Mouse (Mus musculus): ENCODE results near the gene 2310011J03Rik. TPM values are rescaled to one million over a fixed set of nuclear protein-coding genes. Genes with fewer than 3 reads are reported as not detected.

Gene 2310011J03Rik
- polyA plus RNA-seq, 1 experiment from 2014 or later, result 44.5 TPM

- Histone ChIP-seq H3K27ac (replicated peaks) (peak overlapping the region; percentile 98), H3K9me3 (no peaks in the 10 kb centered on the region), H3K27me3 (no peaks in the 10 kb centered on the region; the same call in none of the 2 replicates), H3K4me1 (peaks cover 86% of the 10 kb centered on the region), H3K4me3 (peak overlapping the region; percentile 43), H3K9ac (replicated peaks) (peak overlapping the region; percentile 49), H3K4me2 (replicated peaks) (peak overlapping the region; percentile 79), H3K36me3 (peaks cover 19% of the 10 kb centered on the region)
- 74% methylated on average over 5 of the region's 5 CpGs for WGBS
- no peak for ATAC-seq (ENCODE audit: low FRiP score, low read depth)
These were observed 23.5 kb downstream of the 2310011J03Rik start for GRCm38 (mm10) chr10:80296824-80297223.

- Histone ChIP-seq H3K36me3 (peaks cover 19% of the 10 kb centered on the region), H3K27ac (replicated peaks) (peak within 1 kb of the TSS; percentile 98), H3K4me2 (replicated peaks) (peak within 1 kb of the TSS; percentile 79), H3K4me1 (peaks cover 80% of the 10 kb centered on the region), H3K9ac (replicated peaks) (peak within 1 kb of the TSS; percentile 49), H3K4me3 (peak within 1 kb of the TSS; percentile 43), H3K9me3 (no peaks in the 10 kb centered on the region), H3K27me3 (no peaks in the 10 kb centered on the region; the same call in none of the 2 replicates)
- peak; percentile 48 for ATAC-seq (ENCODE audit: low FRiP score, low read depth)
- WGBS, result 1% methylated on average over 26 of the region's 26 CpGs
These were observed 24.5 kb downstream of the 2310011J03Rik start, which contains the start of gene Apc2 for GRCm38 (mm10) chr10:80295618-80296425. Gene Apc2 (plus strand): TSS chr10:80295977.

GRCm38 (mm10) chr10:80294788-80295303 is 25.5 kb downstream of the 2310011J03Rik start:
- Histone ChIP-seq H3K9ac (replicated peaks) (no peak overlapping the region; the same call in 1 of the 2 replicates), H3K9me3 (no peaks in the 10 kb centered on the region), H3K27me3 (no peaks in the 10 kb centered on the region; the same call in none of the 2 replicates), H3K4me2 (replicated peaks) (peak overlapping the region; percentile 1; the same call in 1 of the 2 replicates), H3K36me3 (peaks cover 19% of the 10 kb centered on the region), H3K4me1 (peaks cover 71% of the 10 kb centered on the region), H3K27ac (replicated peaks) (peak overlapping the region; percentile 98; the same call in 1 of the 2 replicates), H3K4me3 (no peak overlapping the region)
- 52% methylated on average over 7 of the region's 7 CpGs for WGBS
- ATAC-seq (ENCODE audit: low FRiP score, low read depth), result no peak

- peaks cover 65% of the 10 kb centered on the region for H3K4me1 ChIP-seq
- no peak overlapping the region; the same call in 1 of the 2 replicates for H3K9ac ChIP-seq (replicated peaks)
- H3K27ac ChIP-seq (replicated peaks), result no peak overlapping the region
These were observed 26.0 kb downstream of the 2310011J03Rik start for GRCm38 (mm10) chr10:80294311-80294710.

GRCm38 (mm10) chr10:80293325-80293724 is 27.0 kb downstream of the 2310011J03Rik start:
- Histone ChIP-seq H3K9ac (replicated peaks) (peak overlapping the region; percentile 99), H3K4me2 (replicated peaks) (peak overlapping the region; percentile 96), H3K9me3 (no peaks in the 10 kb centered on the region), H3K4me1 (peaks cover 57% of the 10 kb centered on the region), H3K27ac (replicated peaks) (peak overlapping the region; percentile 91), H3K4me3 (peak overlapping the region; percentile 94), H3K36me3 (peaks cover 30% of the 10 kb centered on the region), H3K27me3 (no peaks in the 10 kb centered on the region; the same call in 1 of the 2 replicates)
- no peak for ATAC-seq (ENCODE audit: low FRiP score, low read depth)
- 25% methylated on average over 14 of the region's 14 CpGs for WGBS

More at GRCm38 (mm10) chr10:80294311-80294710, 26.0 kb downstream of the 2310011J03Rik start:
- H3K27me3 ChIP-seq, result no peaks in the 10 kb centered on the region; the same call in 1 of the 2 replicates
- H3K4me3 ChIP-seq, result peak overlapping the region; percentile 1; the same call in 1 of the 2 replicates
- peaks cover 20% of the 10 kb centered on the region for H3K36me3 ChIP-seq
- peak overlapping the region; percentile 1; the same call in 1 of the 2 replicates for H3K4me2 ChIP-seq (replicated peaks)
- 77% methylated on average over 4 of the region's 4 CpGs for WGBS
- no peak for ATAC-seq (ENCODE audit: low FRiP score, low read depth)
- no peaks in the 10 kb centered on the region for H3K9me3 ChIP-seq

- H3K27ac ChIP-seq (replicated peaks), result peak within 1 kb of the TSS; percentile 91
- H3K4me1 ChIP-seq, result peaks cover 48% of the 10 kb centered on the region
- peak within 1 kb of the TSS; percentile 94 for H3K4me3 ChIP-seq
- H3K9ac ChIP-seq (replicated peaks), result peak within 1 kb of the TSS; percentile 99
- no peaks in the 10 kb centered on the region for H3K9me3 ChIP-seq
- H3K4me2 ChIP-seq (replicated peaks), result peak within 1 kb of the TSS; percentile 96
- H3K27me3 ChIP-seq, result no peaks in the 10 kb centered on the region; the same call in 1 of the 2 replicates
- ATAC-seq (ENCODE audit: low FRiP score, low read depth), result peak; percentile 77
- WGBS, result under 1% methylated on average over 72 of the region's 72 CpGs
- peaks cover 37% of the 10 kb centered on the region for H3K36me3 ChIP-seq
These were observed 27.8 kb downstream of the 2310011J03Rik start, which contains the start of gene Rps15 for GRCm38 (mm10) chr10:80292251-80293146. Gene Rps15 (plus strand): TSS chr10:80292453.

GRCm38 (mm10) chr10:80288657-80289056 is 31.7 kb downstream of the 2310011J03Rik start:
- no peak overlapping the region for H3K4me2 ChIP-seq (replicated peaks)
- H3K9ac ChIP-seq (replicated peaks), result no peak overlapping the region
- H3K36me3 ChIP-seq, result peaks cover 59% of the 10 kb centered on the region
- H3K27me3 ChIP-seq, result no peaks in the 10 kb centered on the region; the same call in 1 of the 2 replicates
- ATAC-seq (ENCODE audit: low FRiP score, low read depth), result no peak
- peaks cover 12% of the 10 kb centered on the region for H3K4me1 ChIP-seq
- no peak overlapping the region for H3K4me3 ChIP-seq
- no peak overlapping the region for H3K27ac ChIP-seq (replicated peaks)
- no peaks in the 10 kb centered on the region for H3K9me3 ChIP-seq
- WGBS, result 77% methylated on average over 8 of the region's 8 CpGs

- WGBS, result 95% methylated on average over 12 of the region's 12 CpGs
- ATAC-seq (ENCODE audit: low FRiP score, low read depth), result no peak
- Histone ChIP-seq H3K4me1 (peaks cover 7% of the 10 kb centered on the region), H3K36me3 (peaks cover 61% of the 10 kb centered on the region), H3K27me3 (no peaks in the 10 kb centered on the region; the same call in 1 of the 2 replicates), H3K9me3 (no peaks in the 10 kb centered on the region), H3K4me2 (replicated peaks) (no peak overlapping the region), H3K4me3 (no peak overlapping the region), H3K9ac (replicated peaks) (no peak overlapping the region), H3K27ac (replicated peaks) (no peak overlapping the region)
These were observed 32.2 kb downstream of the 2310011J03Rik start for GRCm38 (mm10) chr10:80288097-80288496.

- no peak overlapping the region for H3K4me3 ChIP-seq
- H3K9ac ChIP-seq (replicated peaks), result no peak overlapping the region; the same call in 1 of the 2 replicates
- H3K27ac ChIP-seq (replicated peaks), result 0 out of 2 replicates have a peak overlapping the region, but pooled peaks have one; percentile 15
- WGBS, result 76% methylated on average over 9 of the region's 15 CpGs
- no peak for ATAC-seq (ENCODE audit: low FRiP score, low read depth)
- no peaks in the 10 kb centered on the region for H3K9me3 ChIP-seq
- H3K36me3 ChIP-seq, result peaks cover 87% of the 10 kb centered on the region
- H3K27me3 ChIP-seq, result no peaks in the 10 kb centered on the region; the same call in 1 of the 2 replicates
- no peak overlapping the region for H3K4me2 ChIP-seq (replicated peaks)
- H3K4me1 ChIP-seq, result peaks cover 3% of the 10 kb centered on the region; the same call in 1 of the 2 replicates
These were observed 34.9 kb downstream of the 2310011J03Rik start for GRCm38 (mm10) chr10:80285222-80286070.
